Mouse (Mus musculus): ENCODE measurements around the gene Rbfox1.

DNA sequence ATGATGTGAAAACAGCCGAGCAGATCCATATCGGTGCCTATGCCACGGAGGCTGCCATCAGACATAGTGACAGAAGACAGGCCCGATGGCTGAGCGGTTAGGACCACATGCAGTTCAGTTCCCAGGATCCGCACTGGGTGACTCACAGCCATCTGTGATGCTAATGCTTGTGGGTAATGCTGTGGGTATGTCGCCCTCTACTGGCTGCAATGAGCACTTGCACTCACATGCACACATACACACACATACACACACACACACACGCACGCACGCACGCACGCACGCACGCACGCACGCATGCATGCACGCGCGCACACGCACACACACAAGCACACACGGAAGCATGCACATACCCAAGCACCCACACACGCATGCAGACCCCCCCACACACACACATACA, 237.7 kb downstream of the Rbfox1 start:
- TF ChIP-seq CTCF (IDR thresholded peaks at IDR 0.05; ENCODE audit: control insufficient read depth, insufficient read depth, low read length) (0 out of 2 replicates have a peak, but pooled peaks have one; percentile 17), POLR2A (IDR thresholded peaks at IDR 0.05; ENCODE audit: borderline replicate concordance, control insufficient read depth, low read depth, low read length) (no peak)

All from bone marrow, adult 2 months (tissue).